Comparison of ENCODE assay signal across 25 mouse cellular contexts in genomic region chr2:148387652-148388581, GRCm38 (mm10). TPM values are rescaled to one million over a fixed set of nuclear protein-coding genes. Genes with fewer than 3 reads are reported as not detected.
A peak's percentile ranks its signal among the peaks of the same experiment; 100 is the strongest.
DNase-seq lines count a peak whose midpoint lies in the region; TF ChIP-seq lines count a peak whose summit lies in the region.
"Had no signal": no experiment of that assay in that cellular context is flagged by ENCODE, and none has a peak within 500 bp of the region (broad histone marks: within the 10 kb centered on the region; RNA-seq: fewer than 3 reads in every experiment).

No protein-coding gene starts in this region.

- TF ChIP-seq POLR2A in cortical plate, adult 2 months (IDR thresholded peaks at IDR 0.05; ENCODE audit: extremely low read depth, insufficient read depth, low read length) = no peak

- H3K27ac ChIP-seq in left cerebral cortex, adult 2 months = peak overlapping the region; percentile 54; the same call in 1 of the 2 replicates
- H3K27ac ChIP-seq in cortical plate, adult 2 months (ENCODE audit: insufficient read depth, low read length) = 0 out of 2 replicates have a peak overlapping the region, but pooled peaks have one; percentile 26
- H3K27ac ChIP-seq: embryonic facial prominence, embryonic 10.5 days; forebrain, embryonic 15.5 days; hindbrain, postnatal 0 days; kidney, postnatal 0 days; limb, embryonic 15.5 days; liver, embryonic 14.5 days; midbrain, embryonic 15.5 days; neural tube, embryonic 12.5 days had no signal

- intact Hi-C loops in left cerebral cortex, adult 2 months (cut with DNase I) = no loop called here
- intact Hi-C loops in left cerebral cortex, postnatal 25 days (cut with DNase I) = no loop called here

- H3K4me3 ChIP-seq in left cerebral cortex, adult 2 months = no peak overlapping the region
- H3K4me3 ChIP-seq in cortical plate, adult 2 months (ENCODE audit: insufficient read depth, low read length) = no peak overlapping the region
- H3K4me3 ChIP-seq: embryonic facial prominence, embryonic 10.5 days; forebrain, embryonic 15.5 days; limb, embryonic 15.5 days; megakaryocyte, embryonic 14.5 days; midbrain, embryonic 15.5 days; neural tube, embryonic 12.5 days had no signal

- no peak for TF ChIP-seq CTCF in left cerebral cortex, adult 2 months (IDR thresholded peaks at IDR 0.05)
- no peak for TF ChIP-seq CTCF in cortical plate, adult 2 months (IDR thresholded peaks at IDR 0.05; ENCODE audit: extremely low read depth, insufficient read depth, low read length)

- peaks cover 3% of the 10 kb centered on the region for H3K4me1 ChIP-seq in cortical plate, adult 2 months (ENCODE audit: control insufficient read depth, insufficient read depth, low read length)
- H3K4me1 ChIP-seq: forebrain, embryonic 15.5 days; limb, embryonic 15.5 days; midbrain, embryonic 15.5 days; neural tube, embryonic 12.5 days had no signal

- DNase-seq in heart, adult 11 months = peak; percentile 82
- DNase-seq in heart, postnatal 4 days = no peak
- DNase-seq in left cerebral cortex, adult 2 months (ENCODE audit: extremely low spot score in 1 of 2, low spot score in 2 of 2) = peak; percentile 29 to 35
- no peak for DNase-seq in left cerebral cortex, adult 11 months (ENCODE audit: low spot score)
- DNase-seq in left cerebral cortex, postnatal 25 days (ENCODE audit: low spot score in 2 of 2) = peak; percentile 55 to 83
- DNase-seq in retina, embryonic 14.5 days (ENCODE audit: low spot score) = no peak
- DNase-seq: adrenal gland, postnatal 36 days; cerebellum, adult 11 months; cerebellum, adult 9-11 months; kidney, adult 2 months; lung, embryonic 14.5 days; retina, postnatal 1 day; thymus, adult 2 months had no signal

RNA-seq across cellular contexts. Expression of gene Sstr4, which starts 7.2 kb away (rescaled TPM):
- under 1 TPM; 0.79 to 0.81 TPM for total RNA-seq in heart, postnatal 4 days (2021)
- 10 to 100 TPM; 33.7 to 34.9 TPM for total RNA-seq in left cerebral cortex, adult 2 months (2021)
- polyA plus RNA-seq in cortical plate, adult 2 months (2012; rRNA removed) = 21.9 and 25.7 TPM in 2 replicates
- total RNA-seq in left cerebral cortex, postnatal 25 days (2021) = 10 to 100 TPM; 35.1 to 42.9 TPM
- total RNA-seq: common myeloid progenitor, adult 5-6 weeks; gastrocnemius, adult 18-20 months had no signal
- polyA plus RNA-seq: liver, embryonic 14.5 days had no signal

RNA-seq across cellular contexts. Expression of gene Thbd, which starts 20.1 kb away (rescaled TPM):
- 10 to 100 TPM; 37.2 to 41.4 TPM for total RNA-seq in heart, postnatal 4 days (2021)
- 10 to 100 TPM; 12.3 to 13.0 TPM for total RNA-seq in left cerebral cortex, adult 2 months (2021)
- polyA plus RNA-seq in cortical plate, adult 2 months (2012; rRNA removed) = 10.0 and 14.4 TPM in 2 replicates
- total RNA-seq in left cerebral cortex, postnatal 25 days (2021) = 10 to 100 TPM; 10.6 to 13.8 TPM

RNA-seq across cellular contexts. Expression of gene Cd93, which starts 55.4 kb away (rescaled TPM):
- total RNA-seq in heart, postnatal 4 days (2021) = 100 to 1,000 TPM; 160 to 168 TPM
- 1 to 10 TPM; 5.0 to 5.2 TPM for total RNA-seq in left cerebral cortex, adult 2 months (2021)
- polyA plus RNA-seq in cortical plate, adult 2 months (2012; rRNA removed) = 3.7 and 4.0 TPM in 2 replicates
- total RNA-seq in left cerebral cortex, postnatal 25 days (2021) = 1 to 10 TPM; 6.1 to 7.6 TPM

Comparison
In these comparisons a context has a peak if more than half of its experiments do, and no peak if none do; other contexts are left out.
1. DNase-seq: peak in heart, adult 11 months (single experiment), left cerebral cortex, adult 2 months (2 of 2) and left cerebral cortex, postnatal 25 days (2 of 2); none in heart, postnatal 4 days (single experiment), left cerebral cortex, adult 11 months (single experiment) and retina, embryonic 14.5 days (single experiment).
2. RNA of gene Sstr4, which starts 7.2 kb away (total RNA-seq): 35.1 to 42.9 TPM in left cerebral cortex, postnatal 25 days and 33.7 to 34.9 TPM in left cerebral cortex, adult 2 months; 0.79 to 0.81 TPM in heart, postnatal 4 days; every median in the first group is over 10 times any median in the second.
3. RNA of gene Cd93, which starts 55.4 kb away (total RNA-seq): 160 to 168 TPM in heart, postnatal 4 days; 6.1 to 7.6 TPM in left cerebral cortex, postnatal 25 days and 5.0 to 5.2 TPM in left cerebral cortex, adult 2 months; every median in the first group is over 10 times any median in the second.